Mouse (Mus musculus) limb, embryonic 14.5 days (tissue): ENCODE data around the gene Zfp420. TPM values are rescaled to one million over a fixed set of nuclear protein-coding genes. Genes with fewer than 3 reads are reported as not detected.
A peak's percentile ranks its signal among the peaks of the same experiment; 100 is the strongest.

Experiments
- ATAC-seq: fragments of 200-750 bp; cut with Nextera tagmentation; 2 replicates; pipeline ENCODE4 v1.8.0; 2017; ENCODE audit warnings: low read depth, moderate number of reproducible peaks, moderate TSS enrichment; ENCODE audit not compliant: low FRiP score
- DNase-seq: peaks from one replicate; pipeline ENCODE4 v3.0.0-alpha.2; 2015; ENCODE audit warnings: low spot score
- H3K27ac ChIP-seq: fragments of 300-500 bp; sonication (generic); replicated peaks from 2 replicates; pipeline ENCODE4 v1.5.1; 2014; ENCODE audit warnings: low read depth, mild to moderate bottlenecking, low read length, moderate library complexity, mixed read lengths
- H3K27me3 ChIP-seq: fragments of 300-500 bp; sonication (generic); 2 replicates; pipeline ENCODE4 v1.6.1; 2014; ENCODE audit warnings: low read length, mixed read lengths; ENCODE audit not compliant: control insufficient read depth, insufficient read depth
- H3K36me3 ChIP-seq: fragments of 300-500 bp; sonication (generic); 2 replicates; pipeline ENCODE4 v1.6.1; 2014; ENCODE audit warnings: mild to moderate bottlenecking, low read length, moderate library complexity, mixed read lengths; ENCODE audit not compliant: control insufficient read depth, insufficient read depth
- H3K4me1 ChIP-seq: fragments of 300-500 bp; sonication (generic); 2 replicates; pipeline ENCODE4 v1.6.1; 2014; ENCODE audit warnings: antibody characterized with exemption, low read length, mixed read lengths; ENCODE audit not compliant: control insufficient read depth, insufficient read depth
- H3K4me2 ChIP-seq: fragments of 300-500 bp; sonication (generic); replicated peaks from 2 replicates; pipeline ENCODE4 v1.6.1; 2014; ENCODE audit warnings: low read depth, mild to moderate bottlenecking, low read length, moderate library complexity; ENCODE audit not compliant: severe bottlenecking
- H3K4me3 ChIP-seq: fragments of 300-500 bp; sonication (generic); replicated peaks from 2 replicates; pipeline ENCODE4 v1.5.1; 2014; ENCODE audit warnings: low read length
- H3K9ac ChIP-seq: fragments of 300-500 bp; sonication (generic); 2 replicates; pipeline ENCODE4 v1.6.1; 2014; ENCODE audit warnings: mild to moderate bottlenecking, low read depth, low read length, moderate library complexity; ENCODE audit not compliant: severe bottlenecking
- H3K9me3 ChIP-seq: fragments of 300-500 bp; sonication (generic); 2 replicates; pipeline ENCODE4 v1.6.1; 2016; ENCODE audit warnings: low read length; ENCODE audit not compliant: control insufficient read depth
- POLR2A ChIP-seq: fragments of 200-500 bp; IDR thresholded peaks from 2 replicates; pipeline ENCODE4 v1.8.0; 2012; ENCODE audit warnings: inconsistent platforms, mild to moderate bottlenecking, moderate library complexity, borderline replicate concordance; ENCODE audit not compliant: insufficient read depth, insufficient read length; ENCODE audit errors: extremely low read depth
- WGBS: fragments of 180-500 bp; shearing (Covaris S2); extraction: QIAGEN DNeasy Blood & Tissue Kit; methylation state at CpG from one replicate; pipeline ENCODE4 v1.1.7; 2014; 5-methylcytosine and 5-hydroxymethylcytosine counted together
- polyA plus RNA-seq, 2 experiments: library from polyadenylated mRNA; depleted of rRNA in 1 of 2; stranded (reverse) in 1 of 2; unstranded in 1 of 2; fragments of >200 nt; fragmentation: Nextera tagmentation in 1 of 2; extraction: Ambion mirVana in 1 of 2; gene quantifications; 2 replicates each; pipeline versions ENCODE4 v1.2.1 to v1.2.3; 2012 to 2014

Zfp420 gene
- polyA plus RNA-seq, 2 experiments: 8.0 to 11.8 TPM

- H3K9me3 ChIP-seq: no peaks in the 10 kb centered on the region
- no peak overlapping the region for H3K9ac ChIP-seq
- H3K27ac ChIP-seq: no peak overlapping the region
- whole genome bisulfite sequencing: 92% methylated on average over 1 of the region's 1 CpGs
- no peak for DNase-seq
- TF ChIP-seq POLR2A: no peak
- no peak for ATAC-seq
- no peaks in the 10 kb centered on the region for H3K4me1 ChIP-seq
- no peak overlapping the region for H3K4me2 ChIP-seq
- no peak overlapping the region for H3K4me3 ChIP-seq
- H3K27me3 ChIP-seq: no peaks in the 10 kb centered on the region
- H3K36me3 ChIP-seq: peaks cover 30% of the 10 kb centered on the region
Observed at GRCm38 (mm10) chr7:29842105-29842504, 17.7 kb upstream of the Zfp420 start.

- no peak overlapping the region for H3K27ac ChIP-seq
- H3K4me2 ChIP-seq: no peak overlapping the region
- no peaks in the 10 kb centered on the region for H3K27me3 ChIP-seq
- peaks cover 30% of the 10 kb centered on the region for H3K36me3 ChIP-seq
- no peak for ATAC-seq
- H3K4me1 ChIP-seq: no peaks in the 10 kb centered on the region
- 88% methylated on average over 5 of the region's 5 CpGs for WGBS
- no peak overlapping the region for H3K4me3 ChIP-seq
- no peak for DNase-seq
- H3K9me3 ChIP-seq: no peaks in the 10 kb centered on the region
- TF ChIP-seq POLR2A: no peak
- no peak overlapping the region for H3K9ac ChIP-seq
Observed at GRCm38 (mm10) chr7:29844616-29845015, 15.2 kb upstream of the Zfp420 start.

GRCm38 (mm10) chr7:29852831-29853218 is 7.0 kb upstream of the Zfp420 start:
- H3K36me3 ChIP-seq: no peaks in the 10 kb centered on the region; the same call in 1 of the 2 replicates

GRCm38 (mm10) chr7:29853219-29853842 is 6.4 kb upstream of the Zfp420 start, which contains the start of gene Zfp940:
Gene Zfp940, minus strand, starts transcription at chr7:29853669.
- H3K4me3 ChIP-seq: peak within 1 kb of the TSS; percentile 45
- peak; percentile 95 for ATAC-seq
- H3K9me3 ChIP-seq: no peaks in the 10 kb centered on the region
- no peak within 1 kb of the TSS for H3K27ac ChIP-seq
- H3K4me1 ChIP-seq: no peaks in the 10 kb centered on the region
- DNase-seq: peak; percentile 91
- TF ChIP-seq POLR2A: peak; percentile 47; the same call in 1 of the 2 replicates
- H3K9ac ChIP-seq: peak within 1 kb of the TSS; percentile 54
- H3K27me3 ChIP-seq: no peaks in the 10 kb centered on the region
- 1% methylated on average over 21 of the region's 21 CpGs for WGBS
- no peaks in the 10 kb centered on the region; the same call in 1 of the 2 replicates for H3K36me3 ChIP-seq
- H3K4me2 ChIP-seq: peak within 1 kb of the TSS; percentile 63

More at GRCm38 (mm10) chr7:29852831-29853218, 7.0 kb upstream of the Zfp420 start:
- TF ChIP-seq POLR2A: no peak
- 56% methylated on average over 9 of the region's 9 CpGs for WGBS
- no peaks in the 10 kb centered on the region for H3K27me3 ChIP-seq
- DNase-seq: no peak
- no peak for ATAC-seq
- H3K27ac ChIP-seq: no peak overlapping the region
- H3K4me3 ChIP-seq: peak overlapping the region; percentile 45
- H3K9ac ChIP-seq: peak overlapping the region; percentile 54
- no peaks in the 10 kb centered on the region for H3K9me3 ChIP-seq
- H3K4me2 ChIP-seq: peak overlapping the region; percentile 63
- no peaks in the 10 kb centered on the region for H3K4me1 ChIP-seq

- no peak overlapping the region for H3K4me3 ChIP-seq
- no peaks in the 10 kb centered on the region for H3K9me3 ChIP-seq
- DNase-seq (no peak), ATAC-seq (no peak)
- no peak overlapping the region for H3K4me2 ChIP-seq
- peaks cover 7% of the 10 kb centered on the region; the same call in 1 of the 2 replicates for H3K36me3 ChIP-seq
- no peak for TF ChIP-seq POLR2A
- H3K27me3 ChIP-seq: no peaks in the 10 kb centered on the region
- 86% methylated on average over 7 of the region's 7 CpGs for WGBS
- H3K4me1 ChIP-seq: peaks cover 6% of the 10 kb centered on the region
- H3K9ac ChIP-seq: no peak overlapping the region
- H3K27ac ChIP-seq: no peak overlapping the region
Observed at GRCm38 (mm10) chr7:29861660-29862059, 1.9 kb downstream of the Zfp420 start.
